Mouse (Mus musculus) liver, adult (tissue): ENCODE data around the gene Ints7.

ENCODE experiments used
- GATA4 ChIP-seq: IDR thresholded peaks from 2 replicates; pipeline ENCODE4 v1.6.1; 2014; ENCODE audit warnings: mild to moderate bottlenecking, low read length; ENCODE audit not compliant: insufficient replicate concordance

Gene Ints7

GRCm38 (mm10) chr1:191640848-191641247 lies 65.4 kb downstream of the Ints7 start:
- TF ChIP-seq GATA4, result no peak

GRCm38 (mm10) chr1:191641438-191641837 lies 66.0 kb downstream of the Ints7 start:
- TF ChIP-seq GATA4, result no peak

GRCm38 (mm10) chr1:191642903-191643302 lies 67.5 kb downstream of the Ints7 start:
- TF ChIP-seq GATA4, result no peak

- TF ChIP-seq GATA4, result no peak
These were observed 70.5 kb downstream of the Ints7 start for GRCm38 (mm10) chr1:191645921-191646320.

GRCm38 (mm10) chr1:191647590-191647989 lies 72.2 kb downstream of the Ints7 start:
- TF ChIP-seq GATA4, result no peak

- TF ChIP-seq GATA4, result no peak
These were observed 84.0 kb downstream of the Ints7 start for GRCm38 (mm10) chr1:191659441-191659840.

GRCm38 (mm10) chr1:191661019-191661796 lies 85.8 kb downstream of the Ints7 start:
- TF ChIP-seq GATA4, result no peak

- no peak for TF ChIP-seq GATA4
These were observed 86.9 kb downstream of the Ints7 start for GRCm38 (mm10) chr1:191662178-191662898.

- TF ChIP-seq GATA4, result no peak
These were observed 87.6 kb downstream of the Ints7 start for GRCm38 (mm10) chr1:191662899-191663500.

- no peak for TF ChIP-seq GATA4
These were observed 88.2 kb downstream of the Ints7 start for GRCm38 (mm10) chr1:191663603-191664002.

- no peak for TF ChIP-seq GATA4
These were observed 90.9 kb downstream of the Ints7 start for GRCm38 (mm10) chr1:191666351-191666750.

GRCm38 (mm10) chr1:191668030-191668429 lies 92.6 kb downstream of the Ints7 start:
- no peak for TF ChIP-seq GATA4
